Mouse (Mus musculus) naive thymus-derived CD4-positive, alpha-beta T cell, adult 2 months (primary cell): ENCODE measurements around the gene Pitpnm2.

Source experiments
- DNase-seq: peaks from one replicate; pipeline ENCODE4 v3.0.0-alpha.2; 2011; ENCODE audit warnings: low read depth

The Pitpnm2 gene

DNA sequence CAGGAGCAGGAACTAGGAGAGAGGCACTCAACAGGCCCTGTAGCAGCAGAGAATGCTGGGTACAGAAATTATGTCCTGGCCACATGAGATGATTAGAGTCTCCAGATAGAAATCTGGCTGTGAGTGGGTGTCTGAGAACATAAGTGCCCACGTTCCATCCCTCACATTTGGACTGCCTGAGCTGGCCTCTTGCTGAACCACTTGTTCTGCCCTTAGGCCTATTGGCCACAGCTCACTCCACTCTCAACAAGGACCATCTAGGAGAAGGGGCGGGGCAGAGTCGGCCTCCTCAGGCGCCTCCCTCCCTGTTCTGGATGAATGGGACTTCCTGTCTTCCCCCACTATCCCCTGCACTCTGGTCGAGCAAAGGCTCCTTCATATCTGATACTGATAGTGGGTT, 100.5 kb downstream of the Pitpnm2 start:
- no peak for DNase-seq

DNA sequence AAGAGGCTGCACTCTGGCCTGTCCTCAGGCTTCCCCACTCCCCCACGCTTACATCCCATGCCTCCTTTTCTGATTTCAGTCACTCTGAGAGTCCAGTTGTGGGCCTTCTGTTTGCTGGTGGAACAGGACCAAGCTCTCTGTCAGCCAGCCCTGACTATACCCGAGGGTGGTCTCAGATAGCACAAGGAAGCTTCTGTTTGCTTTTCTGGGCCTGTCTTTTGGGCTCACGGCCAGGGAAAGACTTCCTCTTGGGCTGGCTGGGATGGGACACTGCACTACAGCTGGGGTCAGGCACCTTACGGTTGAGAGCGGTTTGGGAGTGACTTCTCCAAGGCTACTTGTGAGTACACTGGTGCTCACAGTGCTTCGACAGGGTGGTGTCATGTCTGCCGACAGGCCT, 111.5 kb downstream of the Pitpnm2 start:
- no peak for DNase-seq

DNA sequence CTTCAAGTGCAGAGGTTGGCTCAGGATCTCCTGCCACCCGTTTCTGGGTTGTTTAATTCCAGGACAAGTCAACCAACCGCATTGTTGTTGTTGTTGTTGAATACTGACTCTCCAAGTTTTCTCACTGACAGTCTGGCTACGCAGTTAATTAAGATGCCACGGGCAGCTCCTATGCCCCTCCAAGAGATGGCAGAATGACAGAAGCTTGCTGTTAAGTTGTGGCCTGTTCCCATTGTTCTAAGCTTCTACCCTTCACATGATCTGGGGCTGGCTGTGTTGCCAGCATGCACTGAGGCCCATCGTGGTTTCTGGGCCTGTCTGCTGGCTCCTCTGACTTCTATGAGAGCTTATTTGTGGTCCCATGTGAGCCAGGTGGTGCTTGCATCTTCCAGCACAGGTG, 115.3 kb downstream of the Pitpnm2 start:
- DNase-seq: no peak

DNA sequence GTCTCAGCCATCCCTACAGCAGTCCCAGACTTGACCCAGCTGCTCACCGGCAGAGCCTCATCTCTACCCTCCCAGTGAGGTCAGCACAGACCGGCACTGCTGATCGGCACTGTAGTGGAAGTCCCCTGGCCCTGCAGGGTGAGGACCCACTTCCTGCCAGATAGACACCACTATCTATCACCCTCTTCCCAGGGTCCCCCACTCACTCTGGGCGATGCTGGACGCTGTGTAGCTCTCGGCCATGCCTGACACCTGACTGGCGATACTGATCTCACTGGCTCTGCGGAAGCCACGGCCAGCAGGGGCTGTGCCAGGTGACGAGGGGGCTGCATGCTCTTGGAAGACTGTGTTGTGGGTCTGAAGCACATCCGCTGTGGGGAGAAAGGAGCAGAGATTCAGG, 124.5 kb downstream of the Pitpnm2 start:
- no peak for DNase-seq

DNA sequence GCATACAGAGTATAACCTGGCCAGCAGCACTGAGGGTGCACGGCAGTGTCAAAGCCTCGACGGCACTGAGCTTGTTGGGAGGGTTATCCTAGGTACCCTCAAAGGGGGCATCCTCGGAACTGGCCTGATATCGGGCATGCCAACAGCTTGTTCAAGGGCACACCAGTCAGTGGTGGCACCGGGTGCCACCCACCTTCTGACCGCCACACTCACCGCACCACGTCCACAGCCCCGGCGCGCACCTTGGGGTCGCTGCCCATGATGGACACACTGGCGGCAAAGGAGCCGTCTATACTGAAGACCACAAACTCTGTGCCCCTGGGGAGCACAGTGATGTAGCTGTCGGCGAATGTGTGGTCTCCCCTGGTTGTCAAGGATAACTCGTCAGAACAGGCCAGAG, 127.2 kb downstream of the Pitpnm2 start:
- no peak for DNase-seq

DNA sequence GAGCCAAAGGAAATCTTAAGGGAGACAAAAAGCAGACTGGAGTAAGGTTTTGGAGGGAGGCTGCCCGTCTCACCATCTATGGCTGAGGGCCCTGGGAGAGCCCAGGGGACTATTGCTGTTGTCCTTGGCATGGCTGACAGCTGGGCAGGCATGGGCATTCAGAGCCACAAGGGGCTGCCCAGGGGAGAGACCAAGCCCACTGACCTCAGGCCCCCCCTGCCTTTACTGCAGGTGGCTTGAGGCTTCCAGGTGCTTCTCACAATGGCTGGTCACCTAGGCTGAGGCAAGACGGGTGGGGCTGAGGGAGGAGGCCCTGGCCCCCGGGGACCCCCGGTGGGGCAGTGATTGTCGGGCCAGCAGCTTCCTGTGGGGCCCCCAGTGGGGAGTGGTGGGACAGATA, 130.4 kb downstream of the Pitpnm2 start:
- DNase-seq: no peak

DNA sequence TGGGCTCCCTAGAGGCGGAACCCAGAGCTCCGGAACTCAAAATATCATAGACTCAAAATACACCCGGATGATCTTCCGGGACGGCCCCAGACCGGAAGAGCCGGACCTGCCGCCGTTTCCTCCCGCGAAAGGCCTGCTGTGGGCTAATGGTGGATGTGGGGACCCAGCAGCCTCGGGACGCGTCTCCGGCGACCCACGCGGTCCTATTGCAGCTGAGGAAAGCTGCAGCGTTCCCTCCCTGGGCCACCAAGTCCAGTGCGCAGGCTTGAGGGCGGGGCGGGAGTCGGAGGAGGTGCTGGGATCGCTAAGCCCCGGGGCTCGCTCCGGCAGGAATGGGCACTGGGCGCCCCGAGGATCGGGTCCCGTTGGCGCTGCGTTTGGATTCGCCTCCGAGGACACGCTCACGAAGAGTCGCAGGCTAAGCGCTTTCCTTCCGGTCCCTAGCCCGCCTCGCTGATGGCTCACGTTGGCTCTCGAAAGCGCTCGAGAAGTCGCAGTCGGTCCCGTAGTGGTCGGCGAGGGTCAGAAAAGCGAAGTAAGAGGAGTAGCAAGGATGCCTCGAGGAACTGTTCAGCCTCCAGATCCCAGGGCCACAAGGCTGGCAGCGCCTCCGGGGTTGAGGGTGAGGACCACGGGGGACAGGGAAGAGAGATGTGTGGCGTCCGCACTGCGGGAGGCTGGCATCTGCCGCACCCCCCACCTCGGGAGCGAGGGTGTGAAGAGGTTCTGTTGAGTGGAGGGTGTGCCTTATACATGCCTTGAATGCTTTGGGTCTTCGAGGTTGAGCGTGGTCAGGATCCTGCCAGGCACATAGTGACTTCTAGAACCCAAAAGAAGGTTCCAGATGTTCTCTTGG, 133.3 kb downstream of the Pitpnm2 start, which contains the start of gene Arl6ip4:
Arl6ip4 (plus strand) TSS at position 100 of the 856 bp plus-strand sequence.
- peak; percentile 83 for DNase-seq

DNA sequence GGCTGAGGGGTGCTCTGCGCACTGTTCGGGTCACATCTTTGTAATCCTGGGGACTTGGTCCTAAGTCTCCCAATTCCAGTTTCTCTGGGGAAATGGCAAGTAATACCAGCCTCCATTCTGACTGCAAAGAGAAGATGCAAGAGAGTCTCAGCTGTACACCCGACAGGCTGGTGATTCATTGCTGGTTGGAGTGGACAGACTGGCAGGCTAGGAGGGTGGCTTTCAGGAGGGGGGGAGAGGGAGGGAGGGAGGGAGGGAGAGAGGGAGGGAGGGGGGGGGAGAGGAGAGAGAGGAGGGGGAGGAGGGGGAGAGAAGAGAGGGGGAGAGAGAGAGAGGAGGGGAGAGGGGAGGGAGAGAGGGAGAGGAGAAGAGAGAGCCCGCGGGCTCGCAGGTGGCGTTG, 134.0 kb downstream of the Pitpnm2 start:
- DNase-seq: peak; percentile 35

DNA sequence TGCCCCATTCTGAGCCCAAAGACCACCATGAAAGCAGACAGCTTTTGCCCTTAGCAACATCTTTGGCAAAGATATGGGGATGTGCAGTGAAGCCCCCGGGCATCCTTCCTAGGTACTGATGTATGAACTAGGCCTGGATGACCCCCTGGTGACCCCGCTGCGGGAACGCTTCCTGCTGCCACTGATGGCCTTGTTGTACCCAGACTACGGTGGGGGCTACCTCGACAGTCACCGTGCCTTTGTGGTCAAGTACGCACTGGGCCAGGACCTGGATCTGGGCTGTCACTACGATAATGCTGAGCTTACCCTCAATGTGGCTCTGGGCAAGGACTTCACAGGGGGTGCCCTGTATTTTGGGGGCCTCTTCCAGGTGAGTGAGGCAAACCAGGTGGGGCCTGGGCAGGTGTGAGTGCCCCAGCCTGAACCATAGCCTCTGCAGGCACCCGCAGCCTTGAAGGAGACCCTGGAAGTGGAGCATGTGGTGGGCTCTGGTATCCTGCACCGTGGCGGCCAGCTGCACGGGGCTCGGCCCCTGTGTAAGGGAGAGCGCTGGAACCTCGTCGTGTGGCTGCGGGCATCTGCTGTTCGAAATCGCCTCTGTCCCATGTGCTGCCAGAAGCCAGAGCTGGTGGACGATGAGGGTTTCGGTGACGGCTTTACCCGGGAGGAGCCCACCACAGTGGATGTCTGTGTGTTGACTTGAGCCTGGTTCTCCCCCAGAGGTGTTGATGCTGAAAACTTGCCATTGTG, 135.1 kb downstream of the Pitpnm2 start:
- no peak for DNase-seq

DNA sequence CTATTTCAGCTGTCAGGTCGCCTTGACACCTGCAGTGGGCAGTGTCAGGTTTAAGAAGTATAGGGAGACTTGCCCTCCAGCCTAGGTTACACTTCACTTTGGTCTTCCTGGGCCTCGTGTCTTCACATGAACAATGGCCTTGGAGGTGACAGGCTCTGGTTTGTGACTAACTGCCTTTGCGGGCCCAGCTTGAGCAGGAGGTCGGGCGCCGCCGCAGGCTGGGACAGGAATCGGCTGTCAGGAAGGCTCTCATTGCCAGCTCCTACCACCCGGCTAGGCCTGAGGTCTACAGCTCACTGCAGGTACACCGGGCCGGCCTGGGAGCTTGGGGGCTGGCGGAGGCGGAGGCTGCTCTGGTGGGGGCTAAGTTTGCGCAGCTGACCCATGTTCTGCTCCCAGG, 136.5 kb downstream of the Pitpnm2 start:
- peak; percentile 74 for DNase-seq

DNA sequence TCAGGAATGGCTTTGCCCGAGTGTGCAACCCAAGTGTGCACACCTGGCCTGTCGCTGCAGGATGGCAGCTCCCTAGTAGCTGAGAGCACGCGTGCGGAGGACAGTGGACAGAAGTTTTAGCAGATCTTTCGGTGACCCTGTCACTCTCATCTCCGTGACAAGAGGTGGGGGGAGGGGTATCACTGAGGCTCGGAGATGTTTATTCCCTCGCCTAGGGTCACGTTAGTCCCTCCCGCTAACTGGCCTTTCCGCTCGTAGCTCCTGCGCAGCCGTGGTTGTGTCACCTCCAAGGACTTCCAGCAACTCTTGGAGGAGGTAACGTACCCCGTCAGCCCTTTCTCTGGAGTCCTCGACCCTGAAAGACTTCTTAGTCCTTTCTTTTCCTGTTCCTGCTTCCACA, 137.0 kb downstream of the Pitpnm2 start:
- DNase-seq: no peak

DNA sequence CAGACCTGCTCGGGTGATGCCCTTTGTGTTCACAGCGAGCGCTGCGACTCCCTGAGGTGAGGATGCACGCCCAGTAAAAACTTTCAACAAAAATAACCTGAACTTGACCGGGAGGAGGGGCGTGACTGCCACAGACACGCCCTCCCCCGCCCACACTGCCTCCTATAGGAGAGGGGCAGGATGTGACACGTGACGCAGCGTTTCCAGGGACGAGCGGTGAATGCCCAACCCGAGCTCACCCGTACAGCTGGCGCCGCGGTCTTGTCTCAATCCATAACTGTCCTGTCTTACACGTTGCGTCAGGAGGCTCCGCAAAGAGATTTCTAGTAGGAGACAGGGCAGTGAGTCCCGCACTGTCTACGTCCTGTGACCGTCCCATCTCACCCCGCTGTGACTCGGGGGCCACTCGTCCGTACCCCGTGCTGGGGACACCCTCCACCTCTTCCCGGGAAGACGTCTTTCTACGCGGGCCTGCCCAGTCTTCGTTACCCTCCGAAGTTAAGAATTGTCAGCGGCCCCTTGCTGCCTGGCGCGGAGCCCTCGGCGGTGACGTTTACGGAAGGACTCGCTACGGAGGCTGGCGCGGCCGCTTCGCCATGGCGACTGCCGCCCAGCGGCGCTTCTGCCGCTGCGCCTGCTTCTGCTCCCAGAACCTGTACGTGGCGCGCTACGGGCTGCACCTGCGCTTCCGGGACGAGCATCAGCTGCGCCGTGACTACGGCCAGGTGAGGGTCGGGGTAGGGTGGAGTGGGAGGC, 137.6 kb downstream of the Pitpnm2 start, which contains the start of gene Ogfod2:
Ogfod2 (plus strand) TSS at position 556 of the 756 bp plus-strand sequence.
- DNase-seq: peak; percentile 99

DNA sequence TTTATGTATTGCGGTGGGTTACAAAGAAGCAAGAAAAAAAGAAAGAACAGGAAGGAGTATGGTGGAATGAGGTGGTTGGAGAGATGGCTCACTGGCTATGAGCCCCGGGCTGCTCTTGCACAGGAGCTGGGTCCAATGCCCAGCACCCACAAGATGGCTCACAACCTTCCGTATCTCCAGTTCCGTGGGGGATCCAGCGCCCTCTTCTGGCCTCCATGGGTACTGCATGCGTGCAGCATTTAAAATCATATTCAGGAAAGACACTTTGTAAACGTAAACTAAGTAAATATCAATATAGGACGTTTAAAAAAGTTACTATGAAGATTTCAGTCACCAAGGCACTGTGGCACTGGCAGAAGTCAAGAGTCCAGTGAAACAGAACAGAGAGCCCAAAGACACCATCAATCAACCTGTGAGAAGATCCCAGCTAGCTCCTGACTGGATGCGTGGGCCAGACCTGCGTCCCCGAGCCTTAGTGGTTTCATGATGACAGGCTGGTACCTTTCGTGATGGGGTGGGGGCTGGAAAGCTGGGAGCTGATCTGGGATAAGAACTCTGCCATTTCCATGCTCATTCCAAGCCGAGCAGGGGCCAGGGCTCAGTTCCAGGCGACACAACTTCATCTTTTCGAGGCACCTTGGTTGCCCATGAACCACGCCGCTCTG, 138.4 kb downstream of the Pitpnm2 start:
- DNase-seq: peak; percentile 86

DNA sequence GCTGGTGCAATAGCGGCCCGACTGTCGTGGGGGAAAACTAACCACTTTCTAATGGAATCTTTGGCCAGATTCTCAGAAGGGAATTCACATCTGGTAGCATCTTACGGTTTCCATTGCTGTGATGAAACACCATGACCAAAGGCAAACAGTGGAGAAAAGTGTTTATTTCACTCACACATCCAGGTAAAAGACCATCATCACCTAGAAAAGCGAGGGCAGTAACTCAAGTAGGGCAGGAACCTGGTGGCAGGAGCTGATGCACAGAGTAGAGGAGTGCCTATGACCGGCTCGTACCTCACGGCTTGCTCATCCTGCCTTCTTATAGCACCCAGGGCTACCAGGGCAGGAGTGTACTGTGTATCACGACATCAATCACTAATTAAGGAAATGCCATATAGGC, 146.0 kb downstream of the Pitpnm2 start:
- DNase-seq: no peak

DNA sequence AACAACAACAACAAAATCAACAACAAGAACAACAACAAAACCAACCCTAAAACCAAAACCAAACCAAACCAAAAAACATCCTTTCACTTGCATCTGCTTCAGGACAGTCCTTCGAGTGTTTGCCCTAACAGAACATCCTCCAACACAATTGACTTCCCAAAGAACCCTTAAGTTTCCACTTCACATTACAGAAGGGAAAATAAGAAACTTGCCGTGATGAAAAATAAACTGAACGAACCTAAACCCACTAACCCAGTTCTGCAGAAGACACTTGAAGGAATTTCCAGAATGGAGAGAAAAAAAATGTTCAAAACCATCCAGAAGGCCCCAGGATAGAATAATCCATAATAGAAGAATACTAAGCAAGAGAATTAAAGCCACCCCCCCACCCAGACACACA, 146.5 kb downstream of the Pitpnm2 start:
- no peak for DNase-seq

DNA sequence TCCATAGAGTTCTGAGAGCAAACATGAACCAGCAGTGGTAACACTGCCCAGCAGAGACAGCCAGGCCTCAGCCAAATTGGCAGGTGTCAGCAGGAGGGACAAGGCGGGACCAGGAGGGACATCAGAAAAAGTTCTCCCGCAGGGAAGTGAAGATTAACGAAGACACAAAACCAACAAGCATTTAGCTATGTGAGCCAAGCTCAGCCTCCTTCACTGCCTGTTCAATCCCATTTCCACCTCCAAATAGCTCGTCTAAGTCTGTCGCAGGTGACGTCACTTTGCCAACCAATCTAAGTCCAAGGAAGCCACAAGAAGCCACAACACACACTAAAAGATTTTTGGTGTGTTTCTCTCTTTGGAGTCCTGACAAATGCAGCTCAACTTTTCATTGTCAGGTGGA, 147.2 kb downstream of the Pitpnm2 start:
- DNase-seq: no peak

DNA sequence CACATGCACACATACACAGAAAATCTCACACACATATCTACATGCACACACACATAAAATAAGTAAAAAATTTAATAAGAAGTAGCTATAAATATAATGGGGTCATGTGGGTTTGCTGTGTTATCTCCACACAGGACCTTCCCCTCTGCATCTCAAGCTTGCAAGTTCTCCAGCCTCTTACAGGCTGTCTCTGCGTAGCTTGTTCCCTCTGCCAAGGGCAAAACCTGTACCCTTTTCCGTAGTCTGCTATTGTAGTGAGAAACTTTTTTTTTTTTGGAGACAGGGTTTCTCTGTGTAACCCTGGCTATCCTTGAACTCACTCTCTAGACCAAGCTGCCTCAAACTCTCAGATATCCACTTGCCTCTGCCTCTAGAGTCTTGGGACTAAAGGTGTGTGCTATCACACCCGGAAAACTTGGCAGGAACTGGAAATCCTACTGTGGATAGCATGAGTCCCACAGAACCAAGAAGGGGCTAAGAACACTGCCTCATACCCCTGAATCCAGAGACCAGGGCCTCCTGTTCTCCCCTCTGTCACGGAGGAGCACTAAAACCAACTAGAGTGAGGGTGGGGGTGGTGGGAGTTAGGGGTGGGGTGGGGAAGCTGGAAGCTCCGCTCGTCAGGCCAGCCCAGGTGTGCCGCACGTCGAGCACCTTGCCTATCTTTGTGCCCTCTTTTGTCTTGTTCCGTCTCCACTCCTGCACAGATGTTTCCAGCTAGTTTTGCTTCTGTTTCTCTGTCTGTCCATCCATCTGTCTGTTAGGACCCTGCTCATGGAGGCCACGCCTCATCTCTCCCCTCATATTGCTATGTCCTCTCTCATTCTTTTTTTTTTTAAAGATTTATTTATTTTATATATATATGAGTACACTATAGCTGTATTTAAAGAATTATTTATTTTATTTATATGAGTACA, 149.2 kb downstream of the Pitpnm2 start:
- no peak for DNase-seq

DNA sequence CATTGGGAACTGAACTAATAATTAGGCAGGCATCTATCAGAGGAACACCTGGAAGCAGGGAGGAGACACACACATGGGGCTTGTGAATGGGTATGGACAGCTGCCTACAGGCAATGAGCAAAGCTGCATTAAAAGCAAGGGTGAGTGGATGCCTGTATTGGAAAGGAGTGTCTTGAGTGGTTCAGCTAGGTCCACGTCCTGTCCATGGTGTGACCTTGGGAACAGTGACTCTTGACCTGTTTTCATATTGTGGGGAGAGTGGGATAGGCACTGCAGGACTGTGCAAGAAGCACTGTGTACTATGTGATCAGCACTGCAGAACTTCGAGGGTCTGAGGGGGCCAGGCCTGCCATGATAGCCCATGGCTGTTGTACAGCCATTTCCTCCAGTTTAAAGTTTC, 150.6 kb downstream of the Pitpnm2 start:
- DNase-seq: no peak

DNA sequence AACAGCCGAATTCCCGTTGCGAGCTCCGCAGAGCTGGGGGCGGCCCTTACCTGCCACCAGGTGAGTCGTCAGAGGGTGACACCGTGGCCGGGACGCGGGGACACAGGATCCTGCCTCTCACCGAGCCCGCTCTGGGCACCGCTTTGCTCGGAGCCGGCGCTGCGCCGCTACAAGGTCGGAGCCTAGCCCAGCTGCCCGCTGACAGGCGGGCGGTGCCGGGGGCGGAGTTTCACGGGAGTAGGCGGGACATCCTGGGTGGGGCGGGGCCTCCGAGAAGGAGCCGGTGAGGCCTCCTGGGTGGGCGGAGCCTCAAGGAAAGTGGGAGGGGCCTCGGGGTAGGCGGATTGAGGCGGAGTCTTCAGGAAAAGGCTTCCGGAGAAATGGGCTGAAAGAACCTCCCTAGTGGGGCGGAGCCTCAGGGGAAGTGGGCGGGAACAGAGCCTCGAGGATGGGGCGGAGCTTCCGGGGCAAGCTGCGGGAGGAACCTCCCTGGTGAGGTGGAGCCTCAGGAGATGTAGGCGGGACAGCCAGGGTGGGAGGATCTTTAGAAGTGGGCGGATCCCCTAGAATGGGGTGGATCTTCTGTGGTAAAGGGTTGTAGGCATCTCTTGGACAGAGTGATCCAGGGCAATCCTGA, 153.8 kb downstream of the Pitpnm2 start, which contains the start of gene Abcb9:
Abcb9 (minus strand) TSS at position 203 of the 637 bp plus-strand sequence.
- DNase-seq: peak; percentile 95

DNA sequence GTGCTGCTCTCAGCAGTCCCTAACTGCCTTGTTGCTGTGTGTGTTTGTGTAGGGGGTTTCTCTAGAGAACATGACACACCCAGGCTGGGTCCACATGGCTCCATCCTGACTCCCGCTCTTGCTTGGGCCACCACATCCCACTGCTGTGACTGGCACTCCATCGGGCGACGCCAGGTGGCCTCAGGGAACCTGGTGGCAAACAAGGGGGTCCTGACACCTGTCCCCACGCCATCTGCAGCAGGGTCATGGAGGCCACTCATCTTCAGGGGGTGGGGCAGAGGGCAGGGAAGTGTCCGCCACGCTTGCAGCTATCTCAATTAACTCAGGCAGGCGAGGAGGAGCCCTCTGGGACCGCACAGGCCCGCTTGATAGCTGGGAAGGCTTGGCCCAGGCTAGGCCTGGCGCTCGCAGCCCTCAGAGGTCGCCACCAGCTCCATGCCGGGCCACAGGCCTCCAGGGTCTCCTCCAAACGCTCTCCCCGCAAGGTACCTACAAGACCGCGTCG, 154.4 kb downstream of the Pitpnm2 start:
- DNase-seq: no peak
